ENCODE assay signal across 14 mouse cellular contexts in the genomic region with DNA sequence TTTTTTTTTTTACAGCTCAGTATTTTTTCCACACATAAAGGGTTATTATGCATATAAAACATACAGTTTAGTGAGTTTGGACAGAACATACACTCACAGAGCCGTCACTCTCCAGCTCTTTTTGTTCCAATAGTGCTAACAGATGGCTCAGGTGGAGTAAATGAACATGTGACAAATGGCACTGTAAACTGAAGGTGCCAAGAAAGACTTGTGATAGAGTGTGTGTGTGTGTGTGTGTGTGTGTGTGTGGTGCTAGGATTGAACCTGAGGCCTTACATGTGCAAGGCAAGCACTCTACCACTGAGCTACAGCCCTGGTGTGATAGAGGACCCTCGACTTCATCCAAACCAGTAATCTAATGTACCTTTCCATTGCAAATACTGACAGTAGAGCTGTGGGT.
"Had no signal": no experiment of that assay in that cellular context is flagged by ENCODE, and none has a peak within 500 bp of the region (broad histone marks: within the 10 kb centered on the region; RNA-seq: fewer than 3 reads in every experiment).

No protein-coding gene starts in this region.

- H3K4me1 ChIP-seq: midbrain, embryonic 12.5 days; neural tube, embryonic 13.5 days; stomach, embryonic 15.5 days had no signal

- H3K27ac ChIP-seq: layer of hippocampus, adult 2 months; limb, embryonic 13.5 days; liver, embryonic 14.5 days; midbrain, embryonic 12.5 days; neural tube, embryonic 13.5 days; stomach, embryonic 15.5 days had no signal

- H3K9ac ChIP-seq: limb, embryonic 13.5 days; liver, embryonic 14.5 days; midbrain, embryonic 12.5 days; neural tube, embryonic 13.5 days; stomach, embryonic 15.5 days had no signal

- ATAC-seq: midbrain, embryonic 16.5 days had no signal

- H3K9me3 ChIP-seq: limb, embryonic 13.5 days; midbrain, embryonic 12.5 days; neural tube, embryonic 13.5 days; stomach, embryonic 15.5 days had no signal

- H3K27me3 ChIP-seq: neural tube, embryonic 13.5 days; stomach, embryonic 15.5 days had no signal

- H3K4me2 ChIP-seq: limb, embryonic 13.5 days; midbrain, embryonic 12.5 days; neural tube, embryonic 13.5 days; stomach, embryonic 15.5 days had no signal

- H3K36me3 ChIP-seq: limb, embryonic 13.5 days; midbrain, embryonic 12.5 days; neural tube, embryonic 13.5 days; stomach, embryonic 15.5 days had no signal

- DNase-seq: kidney, adult 9 months; kidney, postnatal 10 days; kidney, postnatal 4 days; lung, adult 18-20 months; retina, postnatal 1 day; right cerebral cortex, postnatal 14 days; thymus, postnatal 36 days had no signal

- H3K4me3 ChIP-seq: layer of hippocampus, adult 2 months; limb, embryonic 13.5 days; midbrain, embryonic 12.5 days; neural tube, embryonic 13.5 days; stomach, embryonic 15.5 days had no signal
